Mouse (Mus musculus) urinary bladder, postnatal 14 days (tissue): ENCODE data around the gene Jup.
A peak's percentile ranks its signal among the peaks of the same experiment; 100 is the strongest.

Source experiments
- DNase-seq: peaks from one replicate; pipeline ENCODE4 v3.0.0; 2021; ENCODE audit warnings: low spot score

Gene Jup

GRCm38 (mm10) chr11:100408076-100408834 is 10.7 kb upstream of the Jup start:
- DNase-seq, result peak; percentile 77

GRCm38 (mm10) chr11:100406995-100407705 is 9.6 kb upstream of the Jup start:
- DNase-seq, result peak; percentile 45

DNA sequence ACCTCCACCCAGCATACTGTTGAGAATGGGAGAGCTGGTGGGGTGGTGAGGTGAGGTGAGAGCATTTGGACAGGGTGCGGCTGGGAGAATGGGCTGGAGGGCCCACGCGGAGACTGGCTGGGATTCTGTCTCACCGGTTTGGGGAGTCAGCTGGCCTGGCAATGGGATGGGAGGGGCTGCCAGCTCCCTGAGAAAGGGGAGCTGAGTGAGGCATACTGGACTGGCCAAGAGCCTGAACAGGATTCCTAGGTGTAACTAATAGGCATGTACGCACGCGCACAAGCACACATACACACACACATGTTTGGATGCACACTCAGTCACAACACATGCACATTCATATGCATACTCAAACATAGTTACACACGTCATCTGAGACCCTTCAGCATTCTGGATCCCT is 8.7 kb upstream of the Jup start:
- DNase-seq, result peak; percentile 61

GRCm38 (mm10) chr11:100404456-100405074 is 7.0 kb upstream of the Jup start:
- DNase-seq, result no peak

- no peak for DNase-seq
Measured at GRCm38 (mm10) chr11:100403445-100404134, 6.0 kb upstream of the Jup start.

DNA sequence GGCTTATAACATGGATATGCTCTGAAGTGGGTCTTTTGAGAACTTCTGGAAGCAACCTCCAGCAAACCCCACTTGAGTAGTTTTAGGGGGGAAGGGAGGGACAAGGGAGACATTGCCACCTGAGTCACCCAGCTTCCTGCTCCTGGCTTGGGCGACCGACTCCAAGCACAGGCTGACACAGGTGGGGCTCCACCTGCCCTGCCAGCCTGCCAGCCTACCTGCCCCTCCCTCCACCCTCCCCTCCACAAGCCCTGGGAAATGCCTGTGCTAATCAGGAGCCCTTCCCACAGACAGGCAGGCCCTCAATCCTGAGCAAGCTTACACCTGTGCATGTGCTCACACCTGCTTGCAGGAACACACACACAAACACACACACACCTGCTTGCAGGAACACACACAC is 5.1 kb upstream of the Jup start:
- peak; percentile 68 for DNase-seq

- no peak for DNase-seq
Measured at GRCm38 (mm10) chr11:100402240-100402639, 4.7 kb upstream of the Jup start.

DNA sequence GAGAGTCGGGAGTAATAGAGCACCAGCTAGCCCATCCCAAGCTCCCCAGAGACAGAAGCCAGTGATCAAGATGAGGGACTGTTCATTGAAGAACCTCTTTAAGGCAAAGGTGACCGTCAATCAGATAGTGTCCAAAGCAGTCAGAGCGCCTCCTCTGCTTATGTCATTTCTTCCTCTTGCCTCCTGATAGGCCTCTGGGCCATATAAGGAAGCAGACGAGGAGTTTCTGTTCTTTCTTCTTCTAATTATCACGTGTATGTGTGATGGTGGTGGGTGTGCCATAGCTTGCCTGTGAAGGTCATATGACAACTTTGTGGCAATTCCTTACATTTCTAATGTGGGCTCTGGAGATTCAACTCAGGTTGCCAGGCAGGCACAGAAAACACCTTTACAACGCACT is 3.3 kb upstream of the Jup start:
- DNase-seq, result no peak

DNA sequence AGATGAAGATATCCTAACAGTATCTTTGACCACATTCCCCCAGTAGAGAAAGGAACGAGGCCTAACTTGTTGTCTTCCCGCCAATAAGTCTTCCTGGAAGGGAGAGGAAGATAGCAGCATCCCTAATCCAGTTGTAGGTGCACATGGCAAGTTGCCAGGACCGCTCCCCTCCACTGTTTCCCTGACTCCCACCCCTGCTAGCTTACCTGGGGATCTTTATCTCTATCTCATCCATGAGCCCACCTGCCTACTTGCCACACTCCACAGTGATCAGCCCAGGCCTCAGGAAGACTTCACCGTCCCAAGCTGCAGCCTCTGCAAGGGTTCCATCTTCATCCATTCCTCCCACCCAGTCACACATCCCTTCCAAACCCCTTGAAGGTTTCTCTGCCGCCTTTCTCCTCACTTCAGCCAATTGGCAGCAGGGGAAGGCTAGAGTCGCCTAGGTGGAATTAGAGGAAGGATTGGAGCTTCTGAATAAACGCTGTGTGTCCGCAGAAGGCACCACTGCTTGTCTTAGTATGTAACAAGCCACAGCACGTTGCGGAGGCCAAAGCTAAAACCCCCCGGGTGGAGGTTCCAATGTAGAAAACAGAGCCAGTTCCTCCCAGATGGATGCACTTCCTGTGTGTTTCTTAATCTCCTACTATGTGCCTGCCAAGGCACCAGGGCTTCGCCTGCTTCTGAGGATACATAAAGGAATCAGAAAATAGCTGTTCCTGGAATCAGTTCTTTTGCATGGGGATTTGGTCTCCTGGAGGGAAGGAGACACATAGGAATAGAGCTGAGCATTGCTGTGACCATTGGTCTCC is 2.4 kb upstream of the Jup start:
- DNase-seq, result no peak

DNA sequence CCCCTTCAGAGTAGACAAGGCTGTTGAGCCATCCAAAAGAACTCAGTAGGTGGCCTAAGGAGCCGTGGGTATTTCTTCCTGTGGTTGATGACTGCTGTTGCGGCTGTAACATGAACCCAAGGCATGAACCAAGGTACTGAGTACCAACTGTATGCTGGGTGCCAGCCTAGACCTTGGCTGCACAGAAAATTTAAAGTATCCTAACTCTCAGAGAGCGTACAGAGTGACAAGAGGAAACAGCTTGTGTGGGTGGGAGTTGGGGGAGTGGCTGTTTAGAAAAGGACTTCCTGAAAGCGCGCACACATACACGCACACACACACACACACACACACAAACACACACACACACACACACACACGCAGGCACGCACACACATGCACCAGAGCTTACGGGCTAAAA is 1.8 kb upstream of the Jup start:
- DNase-seq, result no peak

DNA sequence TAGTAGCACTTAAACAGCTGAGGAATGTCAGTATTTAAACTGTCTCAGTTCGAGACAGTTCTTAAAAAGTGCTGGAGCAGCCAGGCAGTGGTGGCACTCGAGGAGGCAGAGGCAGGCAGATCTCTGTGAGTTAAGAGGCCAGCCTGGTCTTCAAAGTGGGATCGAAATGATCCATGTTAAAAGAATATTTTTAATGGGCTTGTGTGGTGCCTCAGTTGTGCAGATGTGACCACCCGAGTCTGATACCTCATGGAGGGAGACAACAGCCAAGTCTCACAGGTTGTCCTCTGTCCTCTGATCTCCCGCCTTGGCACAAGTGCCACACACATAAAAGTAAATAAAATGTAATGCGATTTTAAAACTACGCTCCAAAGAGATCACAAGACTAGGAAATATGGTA is 954 bp upstream of the Jup start:
- DNase-seq, result no peak

DNA sequence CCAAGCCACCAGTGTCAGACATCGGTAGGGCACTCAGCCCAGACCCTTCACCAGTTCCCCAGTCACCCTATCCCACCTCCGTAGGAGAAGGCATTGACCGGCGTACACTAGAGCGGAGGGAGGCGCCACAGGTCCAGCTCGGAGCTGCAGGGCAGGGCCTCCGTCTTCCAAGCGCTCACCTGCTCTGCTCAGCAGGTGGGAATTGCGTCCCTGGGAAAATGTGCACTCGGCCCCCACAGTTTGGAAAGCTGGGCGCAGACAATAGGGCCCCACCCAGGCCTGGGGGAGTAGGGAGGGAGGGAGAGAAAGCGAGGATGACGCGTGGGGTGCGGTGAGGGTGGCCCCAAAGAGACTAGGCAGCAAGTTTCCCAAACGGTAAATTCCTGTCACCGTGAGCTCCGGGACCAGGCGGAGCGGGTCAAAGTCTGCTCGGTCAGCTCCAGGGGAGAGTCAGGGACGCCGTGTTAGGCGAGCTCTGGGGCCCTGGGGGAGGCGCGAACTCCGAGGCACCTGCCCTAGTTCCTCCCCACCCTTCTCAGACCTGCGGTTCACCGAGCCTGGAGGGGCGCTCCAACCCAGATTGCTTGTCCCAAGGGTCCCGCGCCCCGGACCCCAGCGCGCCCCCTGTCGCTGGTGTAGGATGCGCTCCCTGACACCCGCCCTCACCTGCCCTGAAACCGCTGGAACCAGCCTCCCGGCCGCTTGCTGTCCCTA is 520 bp downstream of the Jup start:
- DNase-seq, result peak; percentile 52

GRCm38 (mm10) chr11:100395861-100396631 is 1.5 kb downstream of the Jup start:
- DNase-seq, result peak; percentile 52

DNA sequence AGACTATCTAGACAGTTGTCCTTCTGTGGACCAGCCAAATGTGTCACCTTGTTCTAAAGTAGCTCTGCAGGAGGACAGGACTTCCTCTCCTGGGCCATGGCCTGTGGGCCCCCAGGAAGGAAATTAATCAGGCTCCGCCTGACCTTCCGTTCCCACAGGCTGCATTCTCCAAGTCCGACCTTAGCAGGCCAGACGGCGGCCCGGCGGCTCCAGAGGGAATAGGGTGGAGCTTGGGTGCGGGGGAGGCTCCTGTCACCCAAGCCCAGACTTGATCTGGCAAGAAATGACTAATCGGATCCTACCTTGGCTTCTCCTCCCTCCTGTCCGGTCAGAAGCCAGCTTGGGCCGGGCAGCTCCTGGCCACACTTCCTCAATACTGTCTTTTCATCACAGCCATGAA is 2.4 kb downstream of the Jup start:
- DNase-seq, result peak; percentile 85

DNA sequence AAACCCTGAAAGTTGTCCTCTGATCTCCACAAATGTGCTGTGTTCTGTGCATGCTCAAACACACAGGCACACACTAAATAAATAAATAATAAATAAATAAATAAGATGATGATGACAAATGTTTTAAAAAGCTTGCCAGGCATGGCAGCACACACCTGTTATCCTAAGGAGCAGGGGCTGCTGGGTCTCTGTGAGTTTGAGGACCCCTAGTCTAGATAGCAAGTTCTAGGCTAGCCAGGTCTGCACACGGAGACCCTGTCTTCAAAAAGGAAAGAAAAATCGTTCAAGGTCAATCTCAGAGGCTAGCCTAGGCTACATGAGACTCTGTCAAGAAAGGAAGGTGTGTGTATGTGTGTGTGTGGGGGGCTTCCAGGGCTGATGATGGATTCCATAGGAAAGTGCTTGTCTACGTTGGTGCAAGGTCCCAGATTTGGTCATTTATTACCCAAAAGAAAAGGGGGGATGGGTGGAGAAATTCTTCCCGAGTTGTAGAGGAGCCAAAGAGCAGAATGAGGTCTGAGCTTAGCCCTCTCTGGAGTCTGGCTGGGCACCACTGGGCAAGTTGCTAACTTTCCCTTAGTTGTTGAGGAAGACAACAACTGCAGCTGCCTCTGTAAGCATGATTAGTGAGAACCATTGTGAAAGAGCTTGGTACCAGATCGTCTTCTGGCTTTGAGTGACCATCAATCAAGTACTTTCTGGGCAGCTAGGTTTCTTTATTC is 3.0 kb downstream of the Jup start:
- DNase-seq, result no peak

DNA sequence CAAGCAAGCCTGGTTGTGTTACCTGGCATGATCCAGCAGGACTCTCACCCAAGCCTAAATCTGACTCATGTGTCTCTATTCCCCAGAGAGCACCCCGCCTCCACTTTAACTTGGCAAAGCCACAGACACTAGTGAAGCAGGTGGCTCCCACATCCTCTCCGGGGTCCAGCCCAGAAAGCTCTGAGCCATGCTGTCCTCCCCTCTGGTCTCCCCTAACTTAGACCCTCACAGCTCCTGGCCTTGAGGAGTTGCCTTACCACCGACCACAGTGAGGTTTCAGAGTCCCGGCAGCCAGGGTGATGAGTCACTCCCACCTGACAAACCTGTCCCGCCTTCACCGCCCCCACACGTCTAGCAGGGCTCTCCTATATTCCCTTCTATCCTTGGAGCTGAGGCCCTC is 3.8 kb downstream of the Jup start:
- DNase-seq, result peak; percentile 69

GRCm38 (mm10) chr11:100392958-100393357 is 4.6 kb downstream of the Jup start:
- DNase-seq, result no peak

DNA sequence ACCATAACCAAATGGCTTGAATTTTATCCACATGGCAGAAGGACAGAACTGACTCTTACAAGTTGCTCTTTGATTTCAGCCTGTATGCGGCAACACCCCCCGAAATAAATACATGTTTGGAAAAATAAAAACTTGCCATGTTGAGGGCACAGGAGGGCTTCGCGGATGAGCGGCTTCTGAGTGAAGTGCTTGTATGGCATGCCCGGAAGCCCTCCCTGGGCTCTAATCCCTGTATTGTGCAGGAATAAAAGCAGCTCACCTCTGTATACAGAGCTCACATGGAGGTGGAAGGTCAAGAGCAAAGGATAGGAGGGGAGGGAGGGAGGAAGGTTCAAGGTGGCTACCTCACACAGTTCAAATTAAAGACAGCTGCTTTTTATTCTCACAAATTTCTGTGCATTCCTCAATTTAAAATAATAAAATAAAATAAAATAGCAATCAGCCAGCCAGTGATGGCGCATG is 5.6 kb downstream of the Jup start:
- DNase-seq, result no peak

- DNase-seq, result peak; percentile 63
Measured at GRCm38 (mm10) chr11:100391081-100391883, 6.3 kb downstream of the Jup start.
